Mouse (Mus musculus) embryonic facial prominence, embryonic 14.5 days (tissue): Measurements from ENCODE around the gene Mta1. TPM values are rescaled to one million over a fixed set of nuclear protein-coding genes. Genes with fewer than 3 reads are reported as not detected.

Source experiments
- ATAC-seq: fragments of 200-750 bp; cut with Nextera tagmentation; 2 replicates; pipeline ENCODE4 v1.8.0; 2017; ENCODE audit warnings: low read depth, moderate number of reproducible peaks, moderate TSS enrichment
- DNase-seq: peaks from one replicate; pipeline ENCODE4 v3.0.0-alpha.2; 2015; ENCODE audit warnings: low spot score
- H3K27ac ChIP-seq: fragments of 300-500 bp; sonication (generic); replicated peaks from 2 replicates; pipeline ENCODE4 v1.5.1; 2014; ENCODE audit warnings: low read depth, mild to moderate bottlenecking, low read length, moderate library complexity
- H3K27me3 ChIP-seq: fragments of 300-500 bp; sonication (generic); replicated peaks from 2 replicates; pipeline ENCODE4 v1.6.1; 2014; ENCODE audit warnings: low read length; ENCODE audit not compliant: control insufficient read depth, insufficient read depth
- H3K36me3 ChIP-seq: fragments of 300-500 bp; sonication (generic); 2 replicates; pipeline ENCODE4 v1.6.1; 2014; ENCODE audit warnings: low read length, mixed read lengths; ENCODE audit not compliant: control insufficient read depth, insufficient read depth
- H3K4me1 ChIP-seq: fragments of 300-500 bp; sonication (generic); 2 replicates; pipeline ENCODE4 v1.6.1; 2014; ENCODE audit warnings: antibody characterized with exemption, low read length; ENCODE audit not compliant: control insufficient read depth, insufficient read depth
- H3K4me2 ChIP-seq: fragments of 300-500 bp; sonication (generic); 2 replicates; pipeline ENCODE4 v1.6.1; 2014; ENCODE audit warnings: low read depth, mild to moderate bottlenecking, low read length, moderate library complexity, mixed read lengths
- H3K4me3 ChIP-seq: fragments of 300-500 bp; sonication (generic); 2 replicates; pipeline ENCODE4 v1.5.1; 2014; ENCODE audit warnings: low read depth, mild to moderate bottlenecking, low read length
- H3K9ac ChIP-seq: fragments of 300-500 bp; sonication (generic); 2 replicates; pipeline ENCODE4 v1.6.1; 2014; ENCODE audit warnings: low read depth, mild to moderate bottlenecking, low read length, moderate library complexity, mixed read lengths
- H3K9me3 ChIP-seq: fragments of 300-500 bp; sonication (generic); 2 replicates; pipeline ENCODE4 v1.6.1; 2016; ENCODE audit warnings: low read length; ENCODE audit not compliant: control insufficient read depth
- WGBS: fragments of 180-500 bp; shearing (Covaris S2); extraction: QIAGEN DNeasy Blood & Tissue Kit; methylation state at CpG from one replicate; pipeline ENCODE4 v1.1.7; 2014; 5-methylcytosine and 5-hydroxymethylcytosine counted together
- polyA plus RNA-seq: library from polyadenylated mRNA; unstranded; fragments of >200 nt; fragmentation: Nextera tagmentation; extraction: Ambion mirVana; gene quantifications from 2 replicates; pipeline ENCODE4 v1.2.1, GENCODE M21; 2014

Mta1 gene
- polyA plus RNA-seq, 1 experiment from 2014 or later, result 19.8 TPM

DNA sequence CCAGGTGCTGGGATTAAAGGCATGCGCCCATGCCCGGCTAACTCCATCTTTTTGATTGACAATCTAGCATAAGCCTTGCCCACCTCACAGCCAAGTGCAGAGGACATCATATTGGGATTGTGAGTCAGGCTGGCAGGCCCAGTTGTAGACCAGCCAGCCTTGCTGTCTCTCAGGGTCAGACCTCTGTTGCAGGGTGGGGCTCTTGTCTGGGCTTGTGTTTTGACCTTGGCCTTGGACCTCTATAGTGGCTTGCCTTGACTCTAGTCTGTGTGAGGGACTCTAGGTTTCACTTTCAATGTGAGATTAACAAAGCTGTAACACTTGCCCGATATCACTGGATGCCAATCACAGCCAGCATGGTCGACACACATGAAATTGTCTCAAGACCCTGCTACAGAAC is 16.1 kb downstream of the Mta1 start:
- Histone ChIP-seq H3K9me3 (no peaks in the 10 kb centered on the region), H3K4me3 (no peak overlapping the region), H3K9ac (no peak overlapping the region), H3K4me1 (no peaks in the 10 kb centered on the region), H3K4me2 (no peak overlapping the region), H3K27ac (no peak overlapping the region), H3K36me3 (peaks cover 66% of the 10 kb centered on the region), H3K27me3 (no peaks in the 10 kb centered on the region)
- ATAC-seq, result no peak
- 88% methylated on average over 4 of the region's 4 CpGs for WGBS
- no peak for DNase-seq

DNA sequence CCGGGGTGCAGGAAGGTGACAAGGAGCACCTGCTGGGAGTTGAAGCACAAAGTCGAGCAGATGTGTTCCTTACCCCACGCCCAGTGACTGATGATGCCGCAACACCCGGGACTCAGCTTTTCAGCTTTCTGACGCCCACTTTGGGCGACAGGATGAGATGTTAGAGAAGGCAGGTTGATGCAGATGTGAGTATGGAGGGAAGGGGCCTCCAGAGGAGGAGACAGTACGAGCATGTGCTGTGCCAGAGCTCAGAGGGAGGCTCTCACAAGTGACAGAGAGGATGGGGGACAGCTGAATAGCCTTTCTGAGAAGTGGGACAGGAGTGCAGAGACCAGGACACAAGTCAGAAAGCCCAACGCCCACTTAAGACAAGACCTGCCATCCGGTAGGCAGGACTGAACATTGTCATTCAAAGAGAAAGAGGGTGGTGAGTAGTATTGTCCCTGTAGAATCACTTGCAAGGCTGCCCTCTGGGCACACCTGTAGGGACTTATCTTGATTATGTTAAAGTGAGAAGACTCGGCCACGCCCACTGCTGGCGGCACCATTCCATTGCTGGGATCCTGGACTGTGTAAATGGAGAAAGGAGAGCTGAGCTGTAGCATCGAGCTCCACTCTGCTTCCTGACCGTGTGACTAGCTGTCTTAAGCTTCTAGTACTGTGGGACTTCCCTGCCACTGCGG is 16.9 kb downstream of the Mta1 start:
- no peak overlapping the region for H3K4me2 ChIP-seq
- 80% methylated on average over 16 of the region's 16 CpGs for WGBS
- no peaks in the 10 kb centered on the region for H3K9me3 ChIP-seq
- H3K4me3 ChIP-seq, result no peak overlapping the region
- no peak for DNase-seq
- ATAC-seq, result peak; percentile 12; the same call in 1 of the 2 replicates
- H3K9ac ChIP-seq, result no peak overlapping the region
- no peaks in the 10 kb centered on the region for H3K27me3 ChIP-seq
- H3K36me3 ChIP-seq, result peaks cover 72% of the 10 kb centered on the region
- no peaks in the 10 kb centered on the region for H3K4me1 ChIP-seq
- no peak overlapping the region for H3K27ac ChIP-seq

DNA sequence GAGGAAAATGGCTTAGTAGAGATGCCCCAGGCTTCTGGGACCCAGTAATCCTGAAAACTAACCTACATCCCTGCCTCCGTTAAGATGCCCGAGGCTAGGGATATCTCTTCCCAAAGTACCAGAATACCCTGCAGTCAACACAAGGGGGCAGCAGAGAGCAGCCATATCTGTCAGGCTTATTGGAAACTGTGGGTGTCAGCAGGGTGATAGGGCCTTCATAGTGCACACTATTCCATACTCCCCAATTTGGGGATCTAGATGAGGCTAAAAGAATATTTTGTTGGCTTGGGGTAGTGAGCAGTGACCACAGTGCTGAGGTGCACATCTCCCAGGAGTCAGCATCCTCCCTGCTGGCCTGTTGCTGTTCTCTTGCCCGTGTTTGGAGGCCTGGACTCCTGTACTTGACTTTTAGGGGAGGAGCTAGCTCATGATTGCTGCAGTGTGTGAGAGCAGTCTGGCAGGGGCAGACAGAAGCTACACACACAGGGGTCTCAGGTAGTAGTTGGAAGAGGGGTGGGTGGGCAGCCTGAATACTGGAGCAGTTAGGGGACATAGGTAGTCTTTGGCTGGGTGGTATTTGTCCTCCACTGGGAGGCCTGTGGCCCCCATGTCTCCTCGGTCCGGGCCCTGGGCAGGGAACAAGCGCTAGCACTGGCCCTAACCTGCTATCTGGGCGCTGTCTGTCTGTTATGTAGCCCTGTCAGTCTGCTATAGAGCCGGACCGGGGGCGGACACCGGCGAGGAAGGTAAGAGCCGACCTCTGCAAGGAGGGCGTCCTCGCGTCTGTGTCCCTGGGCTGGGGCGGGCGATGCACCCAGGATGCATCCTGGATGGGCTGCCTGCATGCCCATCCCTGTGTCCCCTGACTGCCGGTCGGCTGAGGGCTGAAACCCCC is 21.7 kb downstream of the Mta1 start:
- H3K27ac ChIP-seq, result no peak overlapping the region
- DNase-seq (peak; percentile 82), ATAC-seq (peak; percentile 71)
- H3K36me3 ChIP-seq, result peaks cover 91% of the 10 kb centered on the region
- H3K9ac ChIP-seq, result no peak overlapping the region
- H3K27me3 ChIP-seq, result no peaks in the 10 kb centered on the region
- H3K9me3 ChIP-seq, result no peaks in the 10 kb centered on the region
- 87% methylated on average over 20 of the region's 20 CpGs for WGBS
- H3K4me3 ChIP-seq, result no peak overlapping the region
- H3K4me1 ChIP-seq, result no peaks in the 10 kb centered on the region
- no peak overlapping the region for H3K4me2 ChIP-seq

GRCm38 (mm10) chr12:113124726-113125125 is 26.6 kb downstream of the Mta1 start:
- Histone ChIP-seq H3K4me1 (no peaks in the 10 kb centered on the region), H3K36me3 (peaks cover 99% of the 10 kb centered on the region), H3K9me3 (no peaks in the 10 kb centered on the region), H3K4me2 (no peak overlapping the region), H3K27ac (no peak overlapping the region), H3K4me3 (no peak overlapping the region), H3K27me3 (no peaks in the 10 kb centered on the region), H3K9ac (no peak overlapping the region)
- 84% methylated on average over 6 of the region's 6 CpGs for WGBS
- DNase-seq, result no peak
- no peak for ATAC-seq

DNA sequence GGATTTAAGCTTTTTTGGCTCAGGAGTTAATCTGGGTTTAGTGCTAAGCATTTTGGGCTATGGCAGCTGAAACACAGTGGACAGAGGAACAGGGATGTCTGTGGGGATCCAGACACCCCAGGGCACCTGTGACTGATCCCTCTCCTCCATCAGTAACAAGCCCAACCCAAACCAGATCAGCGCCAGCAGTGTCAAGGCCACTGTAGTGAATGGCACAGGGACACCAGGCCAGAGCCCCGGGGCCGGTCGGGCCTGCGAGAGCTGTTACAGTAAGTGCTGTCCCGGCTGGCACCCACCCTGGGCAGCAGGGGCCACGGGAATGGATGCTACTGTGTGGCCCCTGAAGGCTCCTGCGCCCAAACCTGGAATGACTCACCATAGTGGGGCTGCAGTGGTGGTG is 32.7 kb downstream of the Mta1 start:
- Histone ChIP-seq H3K9ac (no peak overlapping the region), H3K4me2 (no peak overlapping the region), H3K9me3 (no peaks in the 10 kb centered on the region), H3K4me1 (no peaks in the 10 kb centered on the region), H3K4me3 (no peak overlapping the region), H3K36me3 (peaks cover 100% of the 10 kb centered on the region), H3K27ac (no peak overlapping the region), H3K27me3 (no peaks in the 10 kb centered on the region)
- 100% methylated on average over 7 of the region's 8 CpGs for WGBS
- ATAC-seq, result no peak
- DNase-seq, result no peak

DNA sequence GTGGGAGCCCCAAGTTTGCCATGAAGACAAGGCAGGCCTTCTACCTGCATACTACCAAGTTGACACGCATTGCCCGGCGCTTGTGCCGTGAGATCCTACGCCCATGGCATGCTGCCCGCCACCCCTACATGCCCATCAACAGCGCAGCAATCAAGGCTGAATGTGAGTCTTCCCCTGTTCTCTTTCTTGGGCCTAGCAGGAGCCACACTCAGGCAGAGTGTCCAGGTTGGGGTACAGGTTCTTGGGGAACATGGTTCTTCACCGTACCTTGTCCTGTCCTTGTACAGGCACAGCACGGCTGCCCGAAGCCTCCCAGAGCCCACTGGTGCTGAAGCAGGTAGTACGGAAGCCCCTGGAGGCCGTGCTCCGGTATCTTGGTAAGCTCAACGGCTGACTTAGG is 33.5 kb downstream of the Mta1 start:
- Histone ChIP-seq H3K36me3 (peaks cover 100% of the 10 kb centered on the region), H3K9ac (no peak overlapping the region), H3K9me3 (no peaks in the 10 kb centered on the region), H3K27me3 (no peaks in the 10 kb centered on the region), H3K4me2 (no peak overlapping the region), H3K4me3 (no peak overlapping the region), H3K27ac (no peak overlapping the region), H3K4me1 (no peaks in the 10 kb centered on the region)
- ATAC-seq (no peak), DNase-seq (no peak)
- 97% methylated on average over 14 of the region's 14 CpGs for WGBS

DNA sequence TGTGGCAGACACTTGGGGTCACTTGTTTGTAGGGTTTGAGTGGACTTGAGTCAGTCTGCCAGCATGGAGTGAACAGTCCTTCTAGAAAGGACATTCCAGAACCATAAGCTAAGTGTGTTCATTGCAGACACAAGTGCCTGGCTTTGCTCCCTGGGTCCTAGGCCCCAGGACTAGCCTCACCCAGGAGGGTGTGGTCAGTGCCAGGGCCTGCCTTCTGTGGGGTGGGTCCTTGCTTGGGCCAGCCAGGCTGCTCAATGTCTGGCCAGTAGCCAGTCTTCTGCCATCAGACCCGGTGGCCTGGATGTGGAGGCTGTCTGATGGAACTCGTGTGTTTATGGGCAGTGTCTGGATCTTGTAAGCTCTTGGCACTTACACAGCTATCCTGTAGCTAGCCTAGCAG is 34.5 kb downstream of the Mta1 start:
- no peaks in the 10 kb centered on the region for H3K27me3 ChIP-seq
- WGBS, result 68% methylated on average over 2 of the region's 2 CpGs
- H3K36me3 ChIP-seq, result peaks cover 100% of the 10 kb centered on the region
- no peak overlapping the region for H3K4me2 ChIP-seq
- peak; percentile 21 for DNase-seq
- no peaks in the 10 kb centered on the region for H3K4me1 ChIP-seq
- ATAC-seq, result no peak
- no peak overlapping the region for H3K27ac ChIP-seq
- H3K9ac ChIP-seq, result no peak overlapping the region
- H3K9me3 ChIP-seq, result no peaks in the 10 kb centered on the region
- H3K4me3 ChIP-seq, result no peak overlapping the region

GRCm38 (mm10) chr12:113133260-113133659 is 35.2 kb downstream of the Mta1 start:
- Histone ChIP-seq H3K27me3 (no peaks in the 10 kb centered on the region), H3K36me3 (peaks cover 99% of the 10 kb centered on the region), H3K27ac (no peak overlapping the region), H3K9me3 (no peaks in the 10 kb centered on the region), H3K4me3 (no peak overlapping the region), H3K4me1 (no peaks in the 10 kb centered on the region), H3K4me2 (no peak overlapping the region), H3K9ac (no peak overlapping the region)
- WGBS, result 93% methylated on average over 9 of the region's 9 CpGs
- no peak for ATAC-seq
- no peak for DNase-seq
